Mouse (Mus musculus) bone marrow macrophage, adult 2 months (primary cell): Measurements from ENCODE around the gene Nol12. TPM values are rescaled to one million over a fixed set of nuclear protein-coding genes. Genes with fewer than 3 reads are reported as not detected.

ENCODE experiments used
- H3K27ac ChIP-seq: 2 replicates; pipeline ENCODE4 v1.5.1; 2012; ENCODE audit warnings: low read depth, low read length; ENCODE audit not compliant: insufficient read depth
- H3K4me1 ChIP-seq: 2 replicates; pipeline ENCODE4 v1.6.1; 2012; ENCODE audit warnings: low read length; ENCODE audit not compliant: control insufficient read depth, insufficient read depth
- H3K4me3 ChIP-seq: 2 replicates; pipeline ENCODE4 v1.5.1; 2012; ENCODE audit warnings: mild to moderate bottlenecking, low read length, moderate library complexity; ENCODE audit not compliant: insufficient read depth
- CTCF ChIP-seq: IDR thresholded peaks from 2 replicates; pipeline ENCODE4 v1.5.1; 2012; ENCODE audit warnings: low read depth, mild to moderate bottlenecking, low read length, moderate library complexity
- POLR2A ChIP-seq: IDR thresholded peaks from 2 replicates; pipeline ENCODE4 v1.6.1; 2012; ENCODE audit warnings: mild to moderate bottlenecking, low read depth, low read length, borderline replicate concordance
- polyA plus RNA-seq: library from polyadenylated mRNA; stranded (reverse); fragments of >200 nt; gene quantifications from 2 replicates; pipeline ENCODE4 v1.2.4, GENCODE M21; 2012; ENCODE audit not compliant: missing spikeins, insufficient read depth, insufficient read length

The Nol12 gene
- polyA plus RNA-seq, 1 experiment: 28.1 TPM

DNA sequence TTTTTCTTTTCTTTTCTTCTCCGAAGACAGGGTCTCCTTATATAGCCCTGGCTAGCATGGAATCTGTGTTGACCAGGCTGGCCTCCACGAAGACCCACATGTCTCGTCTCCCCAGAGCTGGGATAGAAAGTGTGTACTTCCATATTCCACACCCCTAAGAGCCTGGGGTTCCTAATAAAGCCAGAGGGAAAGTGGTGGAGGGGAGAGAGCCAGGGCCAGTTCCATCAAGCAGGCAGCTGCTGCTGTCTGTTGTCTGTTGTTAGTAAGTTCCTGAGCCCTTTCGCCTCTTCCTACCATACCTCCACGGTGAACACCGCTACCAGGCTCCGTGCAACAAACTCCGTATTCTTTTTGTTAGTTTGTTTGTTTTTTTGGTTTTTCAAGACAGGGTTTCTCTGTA, 6.2 kb upstream of the Nol12 start:
- no peak for TF ChIP-seq CTCF
- no peak for TF ChIP-seq POLR2A
- Histone ChIP-seq H3K27ac (peak overlapping the region; percentile 85), H3K4me1 (peaks cover 17% of the 10 kb centered on the region), H3K4me3 (peak overlapping the region; percentile 47)

DNA sequence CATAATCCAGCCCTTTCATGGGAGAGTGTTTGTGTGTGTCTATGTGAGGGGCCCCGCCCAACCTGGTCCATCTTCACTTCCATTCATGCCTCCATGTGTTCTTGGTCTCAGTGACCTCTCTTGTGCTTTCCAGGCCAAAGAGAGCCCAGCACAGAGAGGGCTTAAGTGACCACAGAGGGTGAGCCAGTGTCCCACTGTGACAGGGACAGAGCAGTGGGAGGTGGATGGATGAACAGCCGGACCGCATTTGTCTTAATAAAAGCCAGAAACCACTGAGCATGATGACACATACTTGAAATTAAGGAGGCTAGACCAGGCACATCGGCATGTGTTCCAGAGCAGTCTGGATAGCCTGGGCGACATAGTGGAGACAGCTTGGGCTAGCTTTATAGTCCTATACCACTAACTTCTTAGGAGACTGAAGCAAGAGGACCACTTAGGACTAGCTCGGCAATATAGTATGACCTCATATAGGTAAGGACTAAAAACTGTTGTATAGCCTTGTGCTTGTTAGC, 4.5 kb upstream of the Nol12 start:
- Histone ChIP-seq H3K4me1 (peaks cover 15% of the 10 kb centered on the region), H3K27ac (no peak overlapping the region), H3K4me3 (no peak overlapping the region)
- TF ChIP-seq POLR2A: no peak
- no peak for TF ChIP-seq CTCF

DNA sequence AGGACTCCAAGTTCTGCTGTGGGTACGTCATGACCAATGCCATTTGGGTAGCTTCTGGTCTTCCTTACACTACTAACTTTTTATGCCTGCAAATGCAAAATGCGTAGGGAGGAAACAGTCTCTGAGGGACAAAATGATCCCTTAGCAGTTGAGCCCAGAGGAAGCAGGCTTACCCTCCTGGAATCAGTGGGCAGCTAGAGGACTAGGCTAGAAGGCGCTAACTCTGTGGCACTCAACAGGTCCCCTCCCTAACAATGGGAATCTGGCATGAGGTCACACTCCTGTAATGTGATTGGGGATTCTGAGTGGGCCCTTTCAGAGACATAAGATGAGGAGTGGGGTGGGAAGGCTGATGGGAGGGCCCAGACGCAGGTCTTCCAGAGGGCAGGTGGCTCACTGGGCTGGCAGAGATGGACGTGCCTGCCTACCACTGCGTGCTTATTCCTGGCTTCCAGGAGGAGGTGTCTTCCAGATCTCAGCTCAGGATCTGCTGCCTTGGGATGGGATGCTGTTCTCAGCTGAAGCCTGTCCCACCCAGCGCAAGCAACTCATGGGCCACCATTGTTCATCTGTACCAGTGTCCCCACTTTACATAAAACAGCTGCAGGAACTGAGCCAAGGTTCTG, 3.8 kb upstream of the Nol12 start:
- peaks cover 10% of the 10 kb centered on the region for H3K4me1 ChIP-seq
- H3K4me3 ChIP-seq: no peak overlapping the region
- no peak overlapping the region for H3K27ac ChIP-seq
- TF ChIP-seq POLR2A (no peak), CTCF (no peak)

DNA sequence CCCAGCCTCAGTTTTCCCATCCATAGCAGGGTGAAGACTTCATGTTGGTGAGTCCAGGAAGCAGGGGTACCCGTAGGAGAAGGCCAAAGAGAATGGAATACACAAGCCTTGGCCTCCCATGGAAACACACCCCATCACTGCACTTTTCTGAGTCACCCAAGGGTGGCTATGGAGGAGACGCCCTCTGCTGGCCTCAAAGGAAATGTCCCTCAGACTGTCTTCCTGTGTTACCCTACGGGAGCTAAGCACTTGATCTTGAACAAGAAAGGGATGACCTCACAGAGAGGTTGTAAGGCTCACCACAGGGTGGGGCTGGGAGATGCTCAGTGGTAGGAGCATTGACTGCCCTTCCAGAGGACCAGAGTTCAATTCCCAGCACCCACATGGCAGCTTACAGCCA, 3.2 kb upstream of the Nol12 start:
- TF ChIP-seq POLR2A (no peak), CTCF (peak; percentile 53; the same call in 1 of the 2 replicates)
- H3K4me1 ChIP-seq: peaks cover 11% of the 10 kb centered on the region

DNA sequence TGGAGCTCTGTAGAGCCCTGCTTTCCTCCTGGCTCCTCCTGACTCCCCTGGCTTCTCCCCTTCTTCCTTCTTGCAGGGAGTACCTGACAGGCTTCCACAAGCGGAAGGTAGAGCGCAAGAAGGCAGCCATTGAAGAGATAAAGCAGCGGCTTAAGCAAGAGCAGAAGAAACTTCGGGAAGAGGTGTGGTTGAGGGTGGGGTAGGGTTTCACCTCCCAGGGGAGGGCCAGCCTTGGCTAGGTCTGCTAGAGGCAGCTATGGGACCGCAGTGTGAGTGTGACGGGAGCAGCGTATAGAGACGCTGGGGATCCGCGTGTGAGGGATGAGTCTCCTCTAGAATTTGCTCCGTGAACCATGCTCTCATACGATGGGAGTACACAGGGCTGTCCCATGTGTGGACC, 1.7 kb downstream of the Nol12 start:
- Histone ChIP-seq H3K4me1 (peaks cover 7% of the 10 kb centered on the region), H3K4me3 (no peak overlapping the region)

More for the DNA sequence above, 3.2 kb upstream of the Nol12 start:
- Histone ChIP-seq H3K4me3 (no peak overlapping the region), H3K27ac (no peak overlapping the region)

DNA sequence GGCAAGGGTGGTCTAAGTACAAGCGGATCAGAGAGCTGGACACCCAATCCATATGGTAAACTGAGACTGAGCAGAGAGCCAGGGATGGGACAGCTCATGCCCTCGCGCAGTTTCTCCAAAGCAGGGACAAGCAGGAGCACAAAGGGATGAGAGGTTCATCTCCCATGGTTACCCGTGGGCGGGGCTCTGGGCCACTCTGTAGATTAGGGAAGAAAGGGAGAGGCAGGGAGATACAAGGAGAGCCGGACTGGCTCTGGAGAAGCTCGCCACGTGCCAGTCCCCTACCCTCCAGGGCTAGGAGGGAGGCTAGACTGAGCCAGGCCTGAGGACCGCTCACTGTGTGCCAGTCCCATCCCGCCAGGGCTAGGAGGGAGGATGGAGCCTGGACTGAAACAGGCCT, 2.6 kb downstream of the Nol12 start:
- no peak for TF ChIP-seq POLR2A
- no peak for TF ChIP-seq CTCF
- Histone ChIP-seq H3K4me3 (no peak overlapping the region), H3K27ac (no peak overlapping the region), H3K4me1 (peaks cover 7% of the 10 kb centered on the region)

More for the DNA sequence above, 1.7 kb downstream of the Nol12 start:
- TF ChIP-seq CTCF (no peak), POLR2A (no peak)
- H3K27ac ChIP-seq: no peak overlapping the region

DNA sequence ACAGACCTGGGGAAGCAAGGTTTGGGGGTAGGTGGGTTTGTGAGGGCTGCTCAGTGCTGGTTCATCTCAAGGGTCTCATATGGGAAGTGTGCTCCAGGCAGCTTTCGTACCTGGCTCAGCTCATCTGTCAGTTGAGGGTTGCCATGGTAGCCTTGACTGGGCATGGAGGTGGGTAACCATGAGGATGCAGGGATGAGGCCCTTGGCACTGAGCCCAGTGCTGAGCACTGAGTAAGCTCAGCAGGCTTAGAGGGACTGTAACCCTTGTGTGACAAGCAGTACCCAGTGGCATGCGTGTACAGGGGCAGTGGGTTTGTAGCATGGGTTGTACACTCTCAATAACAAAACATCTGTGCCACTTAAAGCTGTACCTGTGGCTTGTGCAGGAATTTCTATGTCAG, 3.2 kb downstream of the Nol12 start:
- Histone ChIP-seq H3K4me1 (peaks cover 7% of the 10 kb centered on the region), H3K27ac (no peak overlapping the region), H3K4me3 (no peak overlapping the region)
- TF ChIP-seq POLR2A (no peak), CTCF (no peak)

DNA sequence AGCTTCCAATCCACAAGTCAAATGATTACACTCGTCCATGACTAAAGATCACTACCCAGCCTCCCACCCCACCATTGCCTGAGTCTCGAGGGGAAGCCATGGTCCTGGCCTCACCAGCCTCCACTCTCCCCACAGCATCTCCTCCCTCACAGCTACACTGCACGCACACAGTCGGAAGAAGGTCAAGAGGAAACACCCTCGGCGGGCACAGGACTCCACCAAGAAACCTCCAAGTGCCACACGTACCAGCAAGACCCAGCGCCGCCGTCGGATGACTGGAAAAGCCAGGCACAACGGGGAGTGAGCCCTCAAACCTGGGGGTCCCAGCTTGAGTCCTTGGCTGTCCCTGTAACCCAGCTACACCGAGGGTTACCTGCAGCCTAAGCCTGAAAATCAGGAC, 5.6 kb downstream of the Nol12 start:
- no peak for TF ChIP-seq CTCF
- TF ChIP-seq POLR2A: no peak

DNA sequence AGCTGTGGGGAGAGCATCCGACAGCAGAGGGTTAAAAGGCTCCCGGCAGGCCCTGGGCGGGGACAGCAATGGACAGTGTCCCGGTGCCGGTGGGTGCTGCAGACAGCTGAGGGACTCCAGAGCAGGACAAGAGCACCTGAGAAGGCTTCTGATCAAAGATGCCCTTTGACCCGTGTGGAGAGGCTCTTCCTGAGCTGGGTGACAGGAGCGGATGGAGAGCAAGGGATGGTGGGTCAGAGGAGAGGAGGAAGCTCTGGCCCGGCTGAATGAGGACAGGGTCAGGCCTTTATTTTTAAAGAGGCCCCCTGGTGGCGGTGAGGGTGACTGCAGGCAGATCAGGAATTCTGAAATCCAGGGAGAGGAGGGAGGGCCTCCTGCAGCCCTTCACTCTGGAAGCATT, 7.9 kb downstream of the Nol12 start:
- TF ChIP-seq POLR2A (no peak), CTCF (peak; percentile 71)
- H3K4me3 ChIP-seq: no peak overlapping the region
- no peaks in the 10 kb centered on the region for H3K4me1 ChIP-seq
- no peak overlapping the region for H3K27ac ChIP-seq

More for the DNA sequence above, 5.6 kb downstream of the Nol12 start:
- Histone ChIP-seq H3K27ac (no peak overlapping the region), H3K4me1 (peaks cover 5% of the 10 kb centered on the region; the same call in 1 of the 2 replicates), H3K4me3 (no peak overlapping the region)

DNA sequence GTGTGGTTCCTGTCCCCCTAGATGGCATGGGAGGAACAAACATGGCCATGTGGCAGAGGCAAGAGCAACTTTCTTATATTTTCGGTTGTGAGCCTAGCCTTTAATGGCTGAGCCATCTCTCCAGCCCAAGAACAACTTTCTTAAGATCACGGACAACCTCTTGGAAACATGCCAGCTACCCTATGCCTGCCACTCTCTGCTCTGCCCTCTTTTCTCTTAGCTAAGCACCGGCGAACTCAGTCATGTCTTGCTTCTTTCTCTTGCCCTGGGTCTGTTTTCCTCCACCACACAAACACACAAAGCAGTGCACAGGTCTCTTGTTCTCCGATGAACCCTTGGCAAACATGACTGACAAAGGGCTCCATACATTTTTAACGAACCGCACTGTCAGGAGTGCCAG, 11.5 kb downstream of the Nol12 start:
- H3K4me3 ChIP-seq: no peak overlapping the region
- H3K27ac ChIP-seq: no peak overlapping the region
- peaks cover 5% of the 10 kb centered on the region; the same call in 1 of the 2 replicates for H3K4me1 ChIP-seq
- 0 out of 2 replicates have a peak, but pooled peaks have one; percentile 10 for TF ChIP-seq CTCF
- TF ChIP-seq POLR2A: no peak
